Mouse (Mus musculus) lung, embryonic 14.5 days (tissue): ENCODE measurements around the gene Tmem145. TPM values are rescaled to one million over a fixed set of nuclear protein-coding genes. Genes with fewer than 3 reads are reported as not detected.
A peak's percentile ranks its signal among the peaks of the same experiment; 100 is the strongest.

ENCODE experiments used
- ATAC-seq: fragments of 200-750 bp; cut with Nextera tagmentation; 2 replicates; pipeline ENCODE4 v1.8.0; 2017; ENCODE audit warnings: mild to moderate bottlenecking, moderate TSS enrichment, moderate library complexity; ENCODE audit not compliant: insufficient read depth
- DNase-seq: peaks from one replicate; pipeline ENCODE4 v3.0.0-alpha.2; 2015
- H3K27ac ChIP-seq: fragments of 300-500 bp; sonication (generic); 2 replicates; pipeline ENCODE4 v1.5.1; 2014; ENCODE audit warnings: low read depth, mild to moderate bottlenecking, moderate library complexity
- H3K27me3 ChIP-seq: fragments of 300-500 bp; sonication (generic); 2 replicates; pipeline ENCODE4 v1.6.1; 2014; ENCODE audit warnings: low read length, control low read depth; ENCODE audit not compliant: insufficient read depth
- H3K36me3 ChIP-seq: fragments of 300-500 bp; sonication (generic); 2 replicates; pipeline ENCODE4 v1.6.1; 2014; ENCODE audit warnings: control low read depth; ENCODE audit not compliant: insufficient read depth
- H3K4me1 ChIP-seq: fragments of 300-500 bp; sonication (generic); 2 replicates; pipeline ENCODE4 v1.6.1; 2014; ENCODE audit warnings: antibody characterized with exemption, control low read depth; ENCODE audit not compliant: insufficient read depth
- H3K4me2 ChIP-seq: fragments of 300-500 bp; sonication (generic); 2 replicates; pipeline ENCODE4 v1.6.1; 2014; ENCODE audit warnings: mild to moderate bottlenecking
- H3K4me3 ChIP-seq: fragments of 300-500 bp; sonication (generic); 2 replicates; pipeline ENCODE4 v1.5.1; 2014; ENCODE audit warnings: low read depth, low read length
- H3K9ac ChIP-seq: fragments of 300-500 bp; sonication (generic); 2 replicates; pipeline ENCODE4 v1.6.1; 2014
- H3K9me3 ChIP-seq: fragments of 300-500 bp; sonication (generic); 2 replicates; pipeline ENCODE4 v1.6.1; 2016; ENCODE audit warnings: low read depth, low read length, control low read depth
- CTCF ChIP-seq: IDR thresholded peaks from 2 replicates; pipeline ENCODE4 v1.5.1; 2016; ENCODE audit warnings: antibody characterized with exemption, low read depth
- WGBS: fragments of 180-500 bp; shearing (Covaris S2); extraction: QIAGEN DNeasy Blood & Tissue Kit; methylation state at CpG from one replicate; pipeline ENCODE4 v1.1.7; 2014; 5-methylcytosine and 5-hydroxymethylcytosine counted together
- polyA plus RNA-seq: library from polyadenylated mRNA; unstranded; fragments of >200 nt; fragmentation: Nextera tagmentation; extraction: Ambion mirVana; gene quantifications from 2 replicates; pipeline ENCODE4 v1.2.1, GENCODE M21; 2014

The Tmem145 gene
- polyA plus RNA-seq, 1 experiment from 2014 or later = 0.25 TPM

- peak; percentile 45 for TF ChIP-seq CTCF
- H3K4me1 ChIP-seq = no peaks in the 10 kb centered on the region
- peak; percentile 48 for DNase-seq
- no peak overlapping the region for H3K4me2 ChIP-seq
- peaks cover 23% of the 10 kb centered on the region for H3K27me3 ChIP-seq
- H3K27ac ChIP-seq = no peak overlapping the region
- no peaks in the 10 kb centered on the region for H3K9me3 ChIP-seq
- H3K4me3 ChIP-seq = no peak overlapping the region
- no peak overlapping the region for H3K9ac ChIP-seq
- 84% methylated on average over 19 of the region's 19 CpGs for WGBS
- peaks cover 52% of the 10 kb centered on the region for H3K36me3 ChIP-seq
- no peak for ATAC-seq
These were observed 57.2 kb downstream of the Tmem145 start for GRCm38 (mm10) chr7:25363151-25363550.

DNA sequence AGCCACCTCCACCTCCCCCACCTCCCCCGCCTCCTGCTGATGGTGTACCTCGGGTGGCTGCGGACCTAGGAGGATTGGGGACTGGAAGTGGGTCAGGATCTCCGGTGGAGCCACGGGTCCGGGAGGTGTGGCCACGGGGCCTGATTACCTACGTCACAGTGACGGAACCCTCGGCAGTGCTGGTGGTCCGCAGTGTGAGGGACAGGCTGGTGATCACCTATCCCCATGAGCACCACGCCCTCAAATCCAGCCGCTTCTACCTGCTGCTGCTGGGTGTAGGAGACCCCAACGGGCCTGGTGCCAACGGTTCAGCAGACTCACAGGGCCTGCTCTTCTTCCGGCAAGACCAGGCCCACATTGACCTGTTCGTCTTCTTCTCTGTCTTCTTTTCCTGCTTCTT, 57.7 kb downstream of the Tmem145 start:
- no peak overlapping the region for H3K4me3 ChIP-seq
- H3K27ac ChIP-seq = no peak overlapping the region
- no peaks in the 10 kb centered on the region for H3K4me1 ChIP-seq
- no peak for TF ChIP-seq CTCF
- H3K27me3 ChIP-seq = peaks cover 28% of the 10 kb centered on the region
- ATAC-seq = no peak
- H3K9me3 ChIP-seq = no peaks in the 10 kb centered on the region
- no peak overlapping the region for H3K4me2 ChIP-seq
- no peak overlapping the region for H3K9ac ChIP-seq
- no peak for DNase-seq
- peaks cover 48% of the 10 kb centered on the region for H3K36me3 ChIP-seq
- WGBS = 90% methylated on average over 17 of the region's 17 CpGs

Other genes starting within 250 kb of the Tmem145 start
- 6.7 and 6.8 TPM in 2 replicates for gene Grik5, start 233.8 kb upstream of the Tmem145 start, polyA plus RNA-seq
- 29.9 and 30.7 TPM in 2 replicates for gene Zfp574, start 233.5 kb upstream of the Tmem145 start, polyA plus RNA-seq
- gene Pou2f2, start 126.4 kb upstream of the Tmem145 start, polyA plus RNA-seq = 0.28 and 0.42 TPM in 2 replicates
- 5.2 and 6.7 TPM in 2 replicates for gene Dedd2, start 85.5 kb upstream of the Tmem145 start, polyA plus RNA-seq
- 3.5 and 3.8 TPM in 2 replicates for gene Zfp526, start 84.7 kb upstream of the Tmem145 start, polyA plus RNA-seq
- gene Gsk3a, start 68.3 kb upstream of the Tmem145 start, polyA plus RNA-seq = 14.6 and 14.9 TPM in 2 replicates
- 24.5 and 26.6 TPM in 2 replicates for gene Erf, start 55.3 kb upstream of the Tmem145 start, polyA plus RNA-seq
- gene Cic, start 38.4 kb upstream of the Tmem145 start, polyA plus RNA-seq = 31.1 and 39.1 TPM in 2 replicates
- gene Pafah1b3, start 8.1 kb upstream of the Tmem145 start, polyA plus RNA-seq = 175 and 183 TPM in 2 replicates
- gene Prr19, start 4.7 kb upstream of the Tmem145 start, polyA plus RNA-seq = 0.26 and 0.29 TPM in 2 replicates
- 12.2 and 14.9 TPM in 2 replicates for gene Megf8, start 11.1 kb downstream of the Tmem145 start, polyA plus RNA-seq
- not detected in 2 replicates for gene Cnfn, start 63.6 kb downstream of the Tmem145 start, polyA plus RNA-seq
- 3.8 and 4.0 TPM in 2 replicates for gene Lipe, start 92.6 kb downstream of the Tmem145 start, polyA plus RNA-seq
- not detected in 2 replicates for gene Cxcl17, start 106.8 kb downstream of the Tmem145 start, polyA plus RNA-seq
- gene Ceacam1, start 171.5 kb downstream of the Tmem145 start, polyA plus RNA-seq = 2.3 and 2.7 TPM in 2 replicates
- gene Ceacam2, start 233.8 kb downstream of the Tmem145 start, polyA plus RNA-seq = 0.11 TPM in 1 of 2 replicates, not detected in the other